Mouse (Mus musculus) layer of hippocampus, adult 18-20 months (tissue): Measurements from ENCODE around the gene Asgr2. TPM values are rescaled to one million over a fixed set of nuclear protein-coding genes. Genes with fewer than 3 reads are reported as not detected.
"Not testable (repeated sequence)": the region's sequence is repeated elsewhere in the genome, so short reads cannot be mapped to it uniquely, and the experiment has no call there.

Source experiments
- DNase-seq, 2 experiments: peaks; one replicate each; pipeline ENCODE4 v3.0.0; 2022; ENCODE audit warnings: low spot score in 2 of 2
- long read RNA-seq: library from polyadenylated mRNA; stranded (forward); transcript quantifications from one replicate; pipeline ENCODE4 v2.0.0, GENCODE M21; 2021
- total RNA-seq, 2 experiments: library from RNA; stranded (reverse); gene quantifications; 2 replicates each; pipeline ENCODE4 v1.2.3; 2021

The Asgr2 gene
- not detected for total RNA-seq
- long read RNA-seq = 0 reads

- DNase-seq = no peak
Measured at GRCm38 (mm10) chr11:70091986-70092783, at the start of gene Asgr2. Gene Asgr2, plus strand, starts transcription at chr11:70092644.

- no peak for DNase-seq
Measured at GRCm38 (mm10) chr11:70043665-70044064, 48.8 kb upstream of the Asgr2 start.

- DNase-seq = no peak
Measured at GRCm38 (mm10) chr11:70045435-70045834, 47.0 kb upstream of the Asgr2 start.

- DNase-seq = no peak
Measured at GRCm38 (mm10) chr11:70049366-70049765, 43.1 kb upstream of the Asgr2 start.

GRCm38 (mm10) chr11:70049816-70050215 is 42.6 kb upstream of the Asgr2 start:
- no peak for DNase-seq

- DNase-seq = no peak
Measured at GRCm38 (mm10) chr11:70053156-70053555, 39.3 kb upstream of the Asgr2 start.

- DNase-seq = no peak
Measured at GRCm38 (mm10) chr11:70053898-70054570, 38.4 kb upstream of the Asgr2 start, which contains the start of gene Asgr1. Gene Asgr1, plus strand, starts transcription at chr11:70054085.

- peak in 1 of 2 experiments; percentile 71 for DNase-seq
Measured at GRCm38 (mm10) chr11:70055618-70056214, 36.7 kb upstream of the Asgr2 start.

- DNase-seq = no peak
Measured at GRCm38 (mm10) chr11:70057805-70058204, 34.6 kb upstream of the Asgr2 start.

GRCm38 (mm10) chr11:70059930-70060329 is 32.5 kb upstream of the Asgr2 start:
- no peak for DNase-seq

- no peak for DNase-seq
Measured at GRCm38 (mm10) chr11:70063053-70063452, 29.4 kb upstream of the Asgr2 start.

GRCm38 (mm10) chr11:70066701-70067100 is 25.7 kb upstream of the Asgr2 start:
- no peak for DNase-seq

- no peak for DNase-seq
Measured at GRCm38 (mm10) chr11:70068245-70068644, 24.2 kb upstream of the Asgr2 start.

GRCm38 (mm10) chr11:70070057-70070456 is 22.4 kb upstream of the Asgr2 start:
- no peak for DNase-seq

- not testable (repeated sequence) for DNase-seq
Measured at GRCm38 (mm10) chr11:70070603-70071002, 21.8 kb upstream of the Asgr2 start.

- DNase-seq = peak in 1 of 2 experiments; percentile 81
Measured at GRCm38 (mm10) chr11:70074379-70075071, 17.9 kb upstream of the Asgr2 start.

GRCm38 (mm10) chr11:70075581-70075980 is 16.9 kb upstream of the Asgr2 start:
- no peak for DNase-seq

GRCm38 (mm10) chr11:70077441-70077840 is 15.0 kb upstream of the Asgr2 start:
- DNase-seq = no peak

GRCm38 (mm10) chr11:70079175-70079574 is 13.3 kb upstream of the Asgr2 start:
- DNase-seq = no peak

GRCm38 (mm10) chr11:70079928-70080327 is 12.5 kb upstream of the Asgr2 start:
- DNase-seq = no peak

- DNase-seq = no peak
Measured at GRCm38 (mm10) chr11:70080803-70081590, 11.4 kb upstream of the Asgr2 start.
